Mouse (Mus musculus) heart, adult 11 months (tissue): Measurements from ENCODE around the gene Trat1.

Source experiments
- DNase-seq: peaks from one replicate; pipeline ENCODE4 v3.0.0; 2022

The Trat1 gene

DNA sequence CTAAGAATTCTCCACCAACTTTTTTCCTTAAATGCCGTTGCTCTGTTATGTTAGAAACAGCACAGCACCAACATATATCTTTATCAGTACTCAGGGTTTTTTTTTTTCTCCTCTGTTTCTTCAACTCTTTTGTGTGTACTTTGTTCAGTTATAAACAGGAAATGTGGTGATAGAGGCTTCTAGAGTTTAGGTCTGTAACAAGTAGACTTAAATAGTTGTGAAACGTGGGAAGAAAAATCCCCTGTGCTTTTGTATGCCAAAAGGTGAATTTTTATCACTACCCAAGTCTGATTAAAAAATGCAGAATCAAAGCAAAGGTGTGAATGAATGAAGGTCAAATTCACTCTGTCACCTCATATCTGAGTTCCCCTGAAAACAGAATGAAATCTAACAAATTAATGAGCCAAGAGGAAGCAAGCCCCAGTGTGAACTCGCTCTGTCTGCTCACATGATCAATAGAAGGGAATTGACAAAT, at the start of gene Trat1:
Gene Trat1 (minus strand): TSS at position 51 of the 475 bp plus-strand sequence.
- no peak for DNase-seq

DNA sequence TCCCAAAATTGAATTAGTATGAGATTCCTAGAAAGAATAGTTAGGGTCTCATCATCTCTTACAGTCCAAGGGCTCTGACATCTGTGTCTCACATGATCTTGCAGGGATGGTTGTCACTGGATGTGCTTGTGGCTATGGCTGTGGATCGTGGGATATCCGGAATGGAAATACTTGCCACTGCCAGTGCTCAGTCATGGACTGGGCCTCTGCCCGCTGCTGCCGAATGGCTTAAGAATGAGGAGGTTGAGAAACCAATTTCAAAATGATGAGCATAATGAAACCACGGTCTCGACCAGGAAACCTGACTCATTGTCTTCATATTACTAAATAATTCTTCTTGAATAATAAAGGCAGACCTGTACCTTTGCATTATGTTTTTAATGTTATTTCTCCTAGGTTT, 46.7 kb upstream of the Trat1 start:
- no peak for DNase-seq

DNA sequence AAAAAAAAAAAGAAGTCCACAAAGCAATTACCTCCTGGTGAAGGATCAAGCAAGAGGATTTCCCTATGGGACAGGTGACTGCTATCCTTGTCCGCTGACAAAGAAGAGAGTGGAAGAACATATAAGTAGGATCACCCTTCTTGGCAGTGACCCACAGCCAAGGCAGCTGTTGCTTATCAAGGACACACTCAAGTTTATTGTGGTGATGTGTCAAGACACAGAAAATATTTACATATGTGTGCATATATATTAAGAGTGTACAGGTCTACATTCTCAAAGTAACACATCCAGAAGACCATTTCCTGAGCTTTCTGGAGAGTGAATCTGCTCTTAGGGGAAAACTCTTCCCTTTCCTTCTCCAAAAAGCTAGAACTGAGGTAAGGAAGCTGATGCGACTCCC, 44.9 kb upstream of the Trat1 start, which contains the start of gene Retnlb:
Gene Retnlb (plus strand): TSS at position 162 of the 400 bp plus-strand sequence.
- no peak for DNase-seq

DNA sequence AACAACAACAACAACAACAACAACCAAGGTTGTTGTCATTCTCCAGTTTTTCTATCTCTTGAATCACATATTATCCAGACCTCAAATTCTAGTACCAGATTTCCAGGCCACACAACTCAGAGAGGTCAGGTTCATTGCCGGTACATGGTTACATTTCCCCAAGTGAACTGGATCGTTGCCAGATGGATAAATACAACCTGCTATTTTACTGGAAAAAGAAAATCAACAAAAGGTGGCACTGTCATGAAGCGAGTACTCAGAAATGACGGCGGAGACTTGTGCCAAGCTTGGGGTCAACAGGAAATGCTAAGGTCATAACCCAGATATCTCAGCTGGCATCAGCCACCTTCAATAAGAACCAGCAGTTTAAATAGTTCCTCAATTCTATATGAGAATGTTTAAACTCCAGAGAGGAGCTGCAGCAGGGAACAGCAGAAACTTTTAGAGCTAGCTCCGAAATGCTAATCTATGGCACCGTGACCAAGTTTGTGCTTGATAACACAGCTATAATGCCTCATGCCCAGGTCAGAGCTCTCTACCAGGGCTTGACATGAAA, 40.1 kb upstream of the Trat1 start:
- peak; percentile 84 for DNase-seq

DNA sequence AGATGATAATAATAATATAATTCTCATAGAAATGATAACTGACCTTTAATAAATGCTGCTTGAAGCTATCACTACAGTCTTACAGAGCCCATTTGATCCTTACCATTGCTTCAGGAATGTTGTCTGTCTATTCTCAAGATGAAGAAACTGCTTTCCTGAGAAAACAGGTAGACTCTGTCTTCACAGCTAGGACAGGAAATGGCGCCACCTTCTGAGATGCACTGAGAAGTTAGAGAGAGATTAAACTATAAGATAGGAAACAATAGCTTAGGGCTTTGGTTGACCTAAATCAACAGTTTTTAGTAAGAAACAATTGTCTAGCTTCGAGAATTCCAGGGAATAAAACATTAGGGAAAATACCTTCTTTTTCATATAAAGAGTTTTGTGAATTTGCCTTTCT, 37.6 kb upstream of the Trat1 start:
- no peak for DNase-seq

DNA sequence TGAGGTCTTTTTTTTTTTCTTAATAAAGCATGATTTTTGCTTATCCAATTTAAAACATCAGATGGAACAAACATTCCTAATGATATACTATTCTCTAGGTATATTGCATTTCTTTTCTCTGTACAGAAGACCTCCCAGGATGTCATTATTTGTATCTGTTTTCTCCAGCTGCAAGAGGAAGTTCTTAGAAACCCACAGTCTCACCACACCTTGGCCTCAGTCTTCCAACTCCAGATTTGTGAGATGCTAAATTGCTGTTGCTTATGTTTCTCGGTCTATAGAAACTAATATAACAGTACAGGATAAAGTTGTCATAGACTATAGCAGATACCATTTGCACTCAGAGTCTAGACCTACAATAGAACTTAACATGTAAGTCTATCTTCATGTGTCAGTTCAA, 34.7 kb upstream of the Trat1 start:
- no peak for DNase-seq

DNA sequence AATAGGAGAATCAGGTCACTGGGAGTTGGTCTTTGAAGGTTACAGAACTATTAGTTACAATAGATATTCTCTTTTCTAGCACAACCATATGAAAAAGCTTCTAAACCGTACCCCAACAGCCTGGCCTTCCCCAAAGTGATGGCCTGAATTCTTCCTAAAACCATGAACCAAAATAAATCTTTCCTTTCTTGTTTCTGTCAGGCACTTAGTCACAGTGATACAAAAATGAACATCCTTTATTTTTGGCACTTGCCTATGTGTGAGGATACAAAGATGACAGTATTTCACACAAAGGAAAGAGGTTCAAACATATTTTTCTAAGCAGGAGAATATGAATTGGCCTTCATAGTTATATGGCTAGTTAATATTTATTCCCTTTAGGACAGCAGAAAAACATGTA, 33.6 kb upstream of the Trat1 start:
- no peak for DNase-seq

DNA sequence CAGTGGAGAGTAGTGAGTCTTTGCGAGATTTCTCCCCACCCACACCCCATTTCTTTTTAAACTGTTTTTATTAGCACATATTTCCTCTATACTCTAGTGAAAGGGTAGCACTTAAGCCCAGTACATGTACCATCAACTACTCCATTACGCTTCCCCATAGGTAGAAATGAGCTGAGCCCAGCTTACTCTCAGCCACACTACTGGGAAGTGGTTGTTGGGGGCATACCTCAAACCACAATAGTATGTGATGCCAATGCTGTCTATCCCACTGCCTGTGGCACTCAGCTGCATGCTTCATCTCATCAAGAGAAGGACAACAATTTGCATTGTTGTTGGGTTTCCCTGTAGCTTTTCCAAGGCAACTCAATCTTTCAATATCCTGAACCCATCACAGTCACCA, 29.1 kb upstream of the Trat1 start:
- no peak for DNase-seq

DNA sequence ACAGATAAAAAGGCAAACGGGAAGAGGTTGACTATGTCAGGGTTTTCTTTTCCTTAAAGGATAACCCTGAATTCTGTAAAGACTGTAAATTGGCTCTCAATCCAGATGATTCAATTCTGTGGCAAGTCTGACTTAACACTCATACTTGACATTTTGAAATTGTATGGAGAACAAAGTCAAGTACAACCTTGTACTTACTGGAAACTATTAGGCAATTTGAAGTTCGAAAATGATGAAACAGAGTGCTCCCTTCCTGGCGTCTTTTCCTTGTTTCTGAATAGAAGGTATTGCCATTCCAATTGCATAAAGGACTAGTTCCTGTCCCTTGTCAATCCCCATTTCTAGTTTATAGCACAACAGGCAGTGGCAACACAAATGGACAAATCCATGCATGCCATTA, 27.6 kb upstream of the Trat1 start:
- no peak for DNase-seq

DNA sequence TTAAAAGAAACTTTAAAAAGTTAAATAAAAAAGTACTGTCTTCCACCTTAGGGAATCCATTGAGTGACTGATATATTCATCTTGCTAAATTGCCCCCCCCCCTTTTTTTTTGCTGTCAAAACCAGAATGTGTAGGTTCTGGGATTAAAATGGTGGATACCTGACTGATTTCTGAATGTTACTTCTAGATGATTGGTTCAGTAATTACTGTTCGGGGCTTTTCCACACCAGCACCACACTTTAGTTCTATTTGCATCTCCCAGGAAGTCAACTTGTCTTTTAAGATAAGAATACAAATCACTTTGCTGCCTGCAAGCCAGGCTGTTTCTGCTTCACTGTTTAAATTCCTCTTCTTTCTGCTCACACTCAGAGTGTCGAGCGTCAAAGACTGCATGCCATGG, 26.5 kb upstream of the Trat1 start:
- DNase-seq = no peak

DNA sequence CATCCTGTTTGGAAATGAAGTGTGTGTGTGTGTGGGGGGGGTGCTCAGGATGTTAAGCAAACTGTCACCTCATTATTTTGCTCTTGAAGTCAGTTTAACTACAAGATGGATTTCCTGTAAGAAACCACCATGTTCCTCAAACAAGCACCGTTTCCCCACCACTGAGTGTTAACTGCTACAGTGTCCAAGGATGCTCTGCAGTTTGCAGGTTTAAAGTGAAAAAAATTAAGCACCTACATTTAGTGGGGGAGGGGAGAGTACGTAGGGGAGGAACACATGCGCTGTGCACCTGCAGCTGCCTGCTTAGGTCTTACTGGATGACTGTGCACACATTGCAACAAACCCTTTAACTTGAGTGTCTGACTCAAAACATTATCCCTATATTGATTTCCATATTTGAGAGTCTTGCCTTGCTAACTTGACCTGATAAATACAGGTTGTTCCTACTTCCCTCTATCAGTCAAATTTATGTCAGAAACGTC, 16.9 kb upstream of the Trat1 start:
- DNase-seq = no peak

DNA sequence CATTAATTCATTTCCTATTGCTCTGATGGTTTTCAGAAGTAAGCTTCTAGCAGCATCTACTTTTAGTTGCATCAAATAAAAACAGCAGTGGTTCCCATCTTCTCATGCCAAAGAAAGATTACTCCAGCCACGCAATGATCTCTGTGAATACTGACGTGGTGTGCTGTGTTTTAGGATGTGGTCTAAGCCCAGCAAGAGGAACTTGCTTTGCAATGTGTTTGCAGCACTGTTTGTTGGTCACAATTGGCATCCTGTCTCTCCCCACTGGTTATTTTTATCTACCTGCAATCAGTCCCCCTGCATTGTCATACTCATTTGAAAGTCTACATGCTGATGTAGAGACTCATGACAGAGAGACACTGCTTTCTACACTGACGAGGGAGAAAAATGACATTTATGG, 14.4 kb upstream of the Trat1 start:
- no peak for DNase-seq

DNA sequence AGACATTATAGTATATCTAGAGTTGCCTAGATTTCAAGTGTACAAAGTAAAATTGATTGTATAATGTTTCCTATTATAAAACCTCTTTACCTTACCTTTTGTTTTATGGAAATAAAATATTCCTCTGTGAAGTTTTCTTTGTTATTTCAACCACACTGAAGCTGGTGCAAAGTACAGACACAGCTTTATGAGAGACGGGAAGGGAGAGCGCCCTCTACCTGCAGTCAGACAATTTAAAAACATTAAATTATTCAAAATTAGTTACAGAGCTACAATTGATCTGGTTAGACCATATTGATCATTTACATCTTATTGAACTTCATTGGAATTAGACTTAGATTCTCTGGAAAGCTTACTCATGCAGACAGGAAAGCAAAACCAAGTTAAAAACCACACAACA, 5.4 kb upstream of the Trat1 start:
- DNase-seq = no peak

DNA sequence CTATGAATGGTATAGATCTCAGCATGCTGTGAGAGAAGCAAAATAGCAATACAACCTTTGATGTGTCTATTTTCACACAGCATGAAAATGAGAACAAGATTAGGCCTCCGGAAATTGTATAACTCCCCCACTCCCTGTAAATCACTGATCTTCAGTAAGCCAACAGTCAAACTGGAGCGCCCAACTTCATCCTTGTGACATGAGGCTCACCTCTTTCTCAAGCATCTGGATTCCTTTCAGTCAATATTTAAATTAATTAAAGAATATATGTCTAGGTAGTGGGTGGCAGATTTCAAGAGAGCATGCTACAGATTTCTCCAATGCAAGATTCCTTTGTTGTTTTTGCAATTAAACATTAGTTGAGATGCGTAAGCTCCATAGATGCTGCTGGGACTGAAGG, 2.6 kb downstream of the Trat1 start:
- no peak for DNase-seq

DNA sequence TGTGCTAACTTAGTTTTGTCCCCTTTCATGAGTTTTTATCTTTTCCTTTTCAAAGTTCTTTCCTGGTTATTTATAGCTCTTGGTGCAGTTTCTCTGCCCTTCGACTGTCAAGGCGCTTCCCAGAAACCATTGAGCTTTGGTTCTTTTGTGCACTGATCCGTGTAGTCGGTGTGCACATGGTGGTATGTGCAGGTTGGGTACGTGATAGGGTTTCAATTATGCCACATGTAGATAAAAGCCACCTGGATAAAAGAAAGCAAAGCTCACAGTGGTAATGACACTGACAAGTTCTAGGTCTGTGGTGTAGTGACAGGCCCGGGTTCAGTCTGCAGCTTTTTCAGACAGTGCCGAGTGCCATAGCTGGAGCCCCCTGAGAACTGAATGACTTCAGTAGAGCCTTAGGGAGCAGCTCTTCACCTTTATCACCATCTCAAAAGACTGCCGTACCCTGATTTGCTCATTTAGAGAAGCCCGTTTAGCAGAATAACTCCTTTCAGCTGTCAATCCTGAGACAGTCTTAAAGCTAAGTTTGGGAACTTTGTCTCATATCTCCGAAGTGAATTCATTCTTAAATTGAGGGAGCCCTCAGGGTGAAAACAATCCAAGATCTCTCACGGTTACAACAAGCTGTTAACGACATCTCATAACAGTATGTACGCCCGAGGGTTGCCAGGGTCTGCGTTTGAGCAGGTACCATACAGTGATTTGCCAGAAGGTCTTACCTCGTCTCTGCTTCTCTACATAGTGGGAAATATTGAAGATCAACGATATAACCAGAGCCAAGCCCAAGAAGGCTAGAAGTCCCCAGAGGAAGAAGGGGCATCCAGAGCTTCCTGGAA, 11.0 kb downstream of the Trat1 start:
- DNase-seq = no peak

DNA sequence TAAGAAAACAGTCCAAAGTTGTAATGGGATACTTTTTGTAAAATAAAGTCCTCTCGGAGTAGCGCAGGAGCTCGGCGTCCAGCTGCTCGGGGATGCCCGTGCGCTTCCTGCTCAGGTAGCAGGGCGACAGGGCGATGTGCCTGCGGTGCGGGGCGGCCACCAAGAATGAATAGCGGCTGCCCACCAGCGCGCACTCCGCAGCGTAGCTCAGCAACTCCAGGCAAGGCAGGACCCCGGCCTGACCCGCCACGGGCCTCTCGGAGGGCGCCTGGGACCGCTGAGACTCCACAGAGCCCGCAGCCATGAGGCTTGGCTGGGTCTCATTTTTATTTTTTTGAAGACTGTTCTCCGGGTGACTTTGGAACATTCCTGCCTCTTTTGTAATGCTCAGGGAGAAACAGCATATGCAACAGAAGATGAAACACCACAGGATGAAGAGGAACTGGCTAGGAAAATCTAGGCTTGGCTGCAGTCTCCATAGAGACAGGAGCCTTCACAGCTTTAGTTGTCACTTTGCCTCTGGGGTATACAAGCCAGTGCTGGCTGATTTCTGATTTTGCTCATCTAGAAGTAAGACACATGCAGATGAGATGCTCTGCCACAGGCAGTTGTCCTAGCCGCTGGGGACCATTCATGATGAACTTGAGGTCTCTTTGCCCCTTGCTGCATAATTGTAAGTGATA, 21.5 kb downstream of the Trat1 start:
- DNase-seq = no peak

DNA sequence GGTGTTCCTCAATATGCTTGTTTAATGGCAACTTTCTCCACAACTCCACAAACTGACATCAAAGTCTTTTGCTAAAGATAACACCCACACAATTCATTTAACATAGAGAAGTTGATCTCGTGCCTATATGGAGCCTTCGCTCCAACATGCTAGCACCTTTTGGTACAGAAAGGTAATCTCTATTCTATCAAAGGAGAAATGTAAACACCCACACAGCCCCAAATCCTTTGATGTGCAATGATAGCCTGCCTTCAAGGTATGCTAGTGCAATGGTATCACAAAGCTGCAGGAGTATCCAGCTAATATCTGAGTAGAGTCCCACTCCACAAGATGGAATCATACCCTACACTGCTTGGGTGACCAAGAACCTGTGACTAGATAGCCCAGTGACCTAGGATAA, 26.4 kb downstream of the Trat1 start:
- no peak for DNase-seq

DNA sequence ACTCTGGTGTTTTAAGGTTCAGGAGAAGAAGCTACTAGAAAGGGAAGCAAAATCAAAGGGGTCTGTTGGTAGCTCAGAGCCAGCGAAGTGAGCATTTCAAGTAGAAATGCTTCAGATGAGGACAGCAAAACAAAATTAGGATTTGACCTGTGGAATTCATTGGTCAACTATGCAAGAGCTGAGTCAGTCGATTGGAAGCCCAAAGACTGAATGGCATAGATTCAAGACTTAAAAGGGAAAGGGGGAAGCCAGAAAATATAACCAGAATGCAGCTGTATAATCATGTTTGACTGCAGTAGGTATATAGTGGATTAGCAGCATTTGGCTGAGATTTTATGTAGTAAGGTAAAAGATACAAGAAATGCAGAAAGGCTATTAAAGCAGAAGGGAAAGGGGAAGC, 26.8 kb downstream of the Trat1 start:
- DNase-seq = no peak

DNA sequence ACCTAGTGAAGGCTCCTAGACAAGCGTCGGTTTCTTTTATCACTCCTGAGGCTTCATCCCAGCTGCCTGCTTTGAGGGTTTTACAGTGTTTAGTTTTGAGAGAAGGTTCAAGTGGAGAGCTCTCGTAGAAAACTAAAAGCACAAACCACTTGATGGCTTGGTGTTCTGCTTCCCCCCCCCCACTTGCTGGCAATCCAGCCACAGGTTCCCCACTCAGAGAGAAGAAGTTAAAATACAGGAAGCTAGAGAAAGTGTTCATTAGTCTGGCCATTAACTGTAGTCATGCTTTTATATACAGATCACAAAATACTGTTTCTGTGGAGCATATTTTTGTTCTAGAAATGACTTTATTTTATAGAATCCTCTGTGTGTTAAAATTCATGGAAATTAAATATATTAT, 30.3 kb downstream of the Trat1 start:
- DNase-seq = no peak

DNA sequence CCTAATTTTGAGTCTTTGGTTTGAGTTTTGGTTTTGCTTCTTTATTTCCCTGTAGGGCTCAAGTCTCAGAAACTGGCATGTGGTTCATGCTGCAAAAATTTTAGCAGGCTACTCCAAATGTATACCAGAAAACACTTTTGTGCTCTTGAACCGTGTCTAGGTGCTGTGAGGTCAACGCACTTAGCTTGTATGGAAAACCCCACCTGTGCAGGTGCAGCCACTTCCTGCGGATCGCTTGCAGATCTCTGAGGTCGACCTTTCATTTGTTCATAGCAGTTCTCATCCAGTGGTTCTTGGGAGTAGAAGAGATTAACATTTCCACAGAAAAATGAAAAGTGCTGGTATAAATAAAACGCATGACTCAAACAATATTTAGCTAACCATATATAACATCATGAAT, 31.8 kb downstream of the Trat1 start:
- DNase-seq = no peak

DNA sequence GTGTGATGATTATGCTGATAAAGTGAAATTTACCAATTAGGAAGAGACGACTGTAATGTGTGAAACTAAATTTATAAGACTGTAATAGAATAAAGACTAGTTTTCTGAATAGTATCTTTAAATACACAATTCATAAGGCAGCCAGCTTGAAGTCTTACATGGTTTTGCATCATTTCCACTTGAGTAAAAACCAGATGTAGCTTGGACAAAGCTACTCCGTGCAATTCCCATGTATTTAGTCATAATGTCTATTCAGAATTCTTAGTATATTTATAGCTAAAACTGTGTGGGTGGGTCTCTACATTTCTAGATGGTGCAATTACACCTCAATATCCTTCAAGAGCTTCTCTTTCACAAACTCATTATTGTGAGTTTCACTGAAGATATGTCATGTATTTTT, 33.4 kb downstream of the Trat1 start:
- DNase-seq = no peak

DNA sequence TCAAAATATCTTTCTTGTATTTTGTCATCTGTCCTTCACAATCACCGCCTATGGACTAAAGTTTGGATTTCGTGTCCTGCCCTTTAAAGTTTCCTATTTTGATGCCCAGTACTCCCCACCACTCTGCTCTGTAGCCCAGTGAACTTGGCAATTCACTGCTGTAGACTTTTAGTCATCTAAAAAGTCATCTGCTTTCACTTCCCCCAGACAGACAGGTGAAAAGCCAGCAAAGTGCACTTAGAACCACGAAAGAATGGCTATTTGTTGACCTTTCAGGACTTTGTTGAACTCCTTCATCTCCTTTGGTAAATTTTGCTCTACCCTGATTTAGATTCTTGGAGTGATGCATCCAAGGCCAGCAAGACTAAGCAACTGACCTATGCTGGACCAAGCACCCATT, 34.9 kb downstream of the Trat1 start:
- DNase-seq = no peak

DNA sequence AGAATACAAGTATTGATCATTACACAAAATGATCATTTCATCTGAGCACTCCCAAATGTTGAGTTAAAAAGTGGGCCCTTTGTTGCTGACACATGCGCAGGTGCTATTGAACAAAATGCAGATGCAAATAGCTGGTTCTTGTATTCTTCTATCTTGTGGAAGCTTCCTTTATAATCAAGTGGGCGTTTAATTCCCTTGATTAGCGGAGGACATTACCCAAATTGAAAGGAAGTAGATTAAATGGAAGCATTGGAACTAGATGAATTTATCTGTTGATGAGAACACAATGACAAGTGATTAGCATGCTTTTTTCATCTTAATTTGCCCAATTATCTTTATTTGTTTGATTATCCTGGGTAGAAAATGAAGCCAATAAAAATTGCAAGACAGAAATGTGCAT, 51.6 kb downstream of the Trat1 start:
- DNase-seq = no peak

DNA sequence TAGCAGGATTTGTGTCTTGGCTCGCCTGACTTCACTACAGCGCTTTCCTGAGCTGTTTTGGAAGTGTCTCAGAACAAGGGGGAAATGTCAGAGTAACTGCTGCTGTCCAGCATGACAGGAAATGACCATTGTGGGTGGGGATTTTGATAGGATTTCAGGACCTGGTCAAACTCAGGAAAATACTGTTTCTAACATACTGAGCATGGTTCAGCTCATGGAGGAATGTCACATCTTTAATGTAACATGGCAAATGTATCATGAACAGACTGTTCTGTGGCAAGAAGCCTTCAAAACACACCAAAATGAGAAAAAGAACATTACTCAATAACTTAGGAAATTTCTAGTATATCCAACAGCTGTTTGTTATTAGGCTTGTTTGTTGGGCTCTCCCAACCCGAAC, 52.1 kb downstream of the Trat1 start:
- no peak for DNase-seq
